Mouse (Mus musculus) megakaryocyte, adult 5-6 weeks (primary cell): Measurements from ENCODE around the gene Phyhipl. TPM values are rescaled to one million over a fixed set of nuclear protein-coding genes. Genes with fewer than 3 reads are reported as not detected.

Experiments
- ATAC-seq: 2 replicates; pipeline ENCODE4 v1.8.0; 2016; ENCODE audit warnings: mild to moderate bottlenecking, inconsistent platforms; ENCODE audit not compliant: poor library complexity, severe bottlenecking
- total RNA-seq, 2 experiments: library from RNA; stranded (forward) in 1 of 2; stranded (reverse) in 1 of 2; fragments of 153-499, 151-499 nt in 1 of 2; fragments of 221-1000, 200-1000 nt in 1 of 2; gene quantifications; 2 replicates each; pipeline versions ENCODE4 v1.2.3 to v1.2.4; 2015 to 2017

Gene Phyhipl
- total RNA-seq, 2 experiments from 2014 or later: not detected

GRCm38 (mm10) chr10:70535401-70535800 lies 120.4 kb downstream of the Phyhipl start:
- no peak for ATAC-seq

- no peak for ATAC-seq
These were observed 121.2 kb downstream of the Phyhipl start for GRCm38 (mm10) chr10:70534571-70534970.

GRCm38 (mm10) chr10:70533986-70534385 lies 121.8 kb downstream of the Phyhipl start:
- ATAC-seq: no peak

- ATAC-seq: no peak
These were observed 122.4 kb downstream of the Phyhipl start for GRCm38 (mm10) chr10:70533301-70533781.

- ATAC-seq: no peak
These were observed 123.5 kb downstream of the Phyhipl start for GRCm38 (mm10) chr10:70532249-70532648.

GRCm38 (mm10) chr10:70530185-70530823 lies 125.5 kb downstream of the Phyhipl start:
- ATAC-seq: no peak

- no peak for ATAC-seq
These were observed 134.4 kb downstream of the Phyhipl start for GRCm38 (mm10) chr10:70521379-70521778.

GRCm38 (mm10) chr10:70520143-70521131 lies 135.3 kb downstream of the Phyhipl start:
- no peak for ATAC-seq

GRCm38 (mm10) chr10:70519640-70520099 lies 136.1 kb downstream of the Phyhipl start:
- ATAC-seq: no peak

- ATAC-seq: no peak
These were observed 139.1 kb downstream of the Phyhipl start for GRCm38 (mm10) chr10:70516661-70517060.

GRCm38 (mm10) chr10:70514848-70515247 lies 140.9 kb downstream of the Phyhipl start:
- no peak for ATAC-seq

- no peak for ATAC-seq
These were observed 147.9 kb downstream of the Phyhipl start for GRCm38 (mm10) chr10:70507880-70508279.

Other genes with a start within 250 kb of the Phyhipl start
- gene Fam13c, start 215.5 kb downstream of the Phyhipl start, total RNA-seq (2015): 0.22 TPM in 1 of 2 replicates, not detected in the other
- not detected in 2 replicates for gene Fam13c, start 215.5 kb downstream of the Phyhipl start, total RNA-seq (2017)